Mouse (Mus musculus) forebrain, embryonic 10.5 days (tissue): ENCODE data around the gene Syt13. TPM values are rescaled to one million over a fixed set of nuclear protein-coding genes. Genes with fewer than 3 reads are reported as not detected.

Experiments
- DNase-seq: peaks from one replicate; pipeline ENCODE4 v3.0.0-alpha.2; 2017; ENCODE audit warnings: low spot score; ENCODE audit errors: extremely low spot score
- H3K27ac ChIP-seq: fragments of 300-500 bp; sonication (generic); 2 replicates; pipeline ENCODE4 v1.5.1; 2016; ENCODE audit warnings: mild to moderate bottlenecking
- H3K27me3 ChIP-seq: fragments of 300-500 bp; sonication (generic); 2 replicates; pipeline ENCODE4 v1.6.1; 2016; ENCODE audit warnings: mild to moderate bottlenecking; ENCODE audit not compliant: poor library complexity, severe bottlenecking
- H3K36me3 ChIP-seq: fragments of 300-500 bp; sonication (generic); replicated peaks from 2 replicates; pipeline ENCODE4 v1.6.1; 2016; ENCODE audit warnings: mild to moderate bottlenecking, moderate library complexity
- H3K4me1 ChIP-seq: fragments of 300-500 bp; sonication (generic); 2 replicates; pipeline ENCODE4 v1.6.1; 2016
- H3K4me3 ChIP-seq: fragments of 300-500 bp; sonication (generic); 2 replicates; pipeline ENCODE4 v1.5.1; 2016; ENCODE audit warnings: mild to moderate bottlenecking, moderate library complexity
- H3K9me3 ChIP-seq: fragments of 300-500 bp; sonication (generic); 2 replicates; pipeline ENCODE4 v1.6.1; 2016; ENCODE audit warnings: mild to moderate bottlenecking, moderate library complexity
- WGBS: fragments of 180-500 bp; shearing (Covaris S2); methylation state at CpG from one replicate; pipeline ENCODE4 v1.1.7; 2016; 5-methylcytosine and 5-hydroxymethylcytosine counted together
- polyA plus RNA-seq: library from polyadenylated mRNA; unstranded; fragments of >200 nt; fragmentation: Nextera tagmentation; extraction: Ambion mirVana; gene quantifications from 2 replicates; pipeline ENCODE4 v1.2.1, GENCODE M21; 2016

Gene Syt13
- polyA plus RNA-seq, 1 experiment from 2014 or later = 3.7 TPM

- no peak for DNase-seq
- H3K27me3 ChIP-seq = no peaks in the 10 kb centered on the region
- H3K4me1 ChIP-seq = peaks cover 19% of the 10 kb centered on the region
- no peaks in the 10 kb centered on the region for H3K9me3 ChIP-seq
- 22% methylated on average over 10 of the region's 10 CpGs for WGBS
- H3K4me3 ChIP-seq = no peak overlapping the region
- H3K36me3 ChIP-seq = no peaks in the 10 kb centered on the region
- peak overlapping the region; percentile 42; the same call in 1 of the 2 replicates for H3K27ac ChIP-seq
Measured at GRCm38 (mm10) chr2:92934312-92934982, 19.5 kb downstream of the Syt13 start.

GRCm38 (mm10) chr2:92935483-92935882 is 20.6 kb downstream of the Syt13 start:
- H3K36me3 ChIP-seq = no peaks in the 10 kb centered on the region
- peaks cover 19% of the 10 kb centered on the region for H3K4me1 ChIP-seq
- H3K4me3 ChIP-seq = no peak overlapping the region
- no peaks in the 10 kb centered on the region for H3K27me3 ChIP-seq
- WGBS = 69% methylated on average over 3 of the region's 3 CpGs
- no peak for DNase-seq
- H3K27ac ChIP-seq = peak overlapping the region; percentile 60; the same call in 1 of the 2 replicates
- no peaks in the 10 kb centered on the region for H3K9me3 ChIP-seq

GRCm38 (mm10) chr2:92938063-92938462 is 23.2 kb downstream of the Syt13 start:
- Histone ChIP-seq H3K4me3 (no peak overlapping the region), H3K9me3 (no peaks in the 10 kb centered on the region), H3K4me1 (peaks cover 19% of the 10 kb centered on the region), H3K27me3 (no peaks in the 10 kb centered on the region), H3K27ac (no peak overlapping the region), H3K36me3 (no peaks in the 10 kb centered on the region)
- DNase-seq = no peak
- 91% methylated on average over 5 of the region's 5 CpGs for WGBS

GRCm38 (mm10) chr2:92938827-92939226 is 23.9 kb downstream of the Syt13 start:
- Histone ChIP-seq H3K9me3 (no peaks in the 10 kb centered on the region), H3K4me1 (peaks cover 19% of the 10 kb centered on the region), H3K36me3 (no peaks in the 10 kb centered on the region), H3K27me3 (no peaks in the 10 kb centered on the region), H3K4me3 (no peak overlapping the region), H3K27ac (no peak overlapping the region)
- DNase-seq = no peak
- 91% methylated on average over 7 of the region's 7 CpGs for WGBS

GRCm38 (mm10) chr2:92940963-92941362 is 26.1 kb downstream of the Syt13 start:
- Histone ChIP-seq H3K27ac (no peak overlapping the region), H3K36me3 (no peaks in the 10 kb centered on the region), H3K9me3 (no peaks in the 10 kb centered on the region), H3K27me3 (no peaks in the 10 kb centered on the region), H3K4me1 (no peaks in the 10 kb centered on the region), H3K4me3 (no peak overlapping the region)
- no peak for DNase-seq
- 90% methylated on average over 9 of the region's 9 CpGs for WGBS

- no peak overlapping the region for H3K27ac ChIP-seq
- no peak for DNase-seq
- WGBS = 85% methylated on average over 3 of the region's 3 CpGs
- no peaks in the 10 kb centered on the region for H3K9me3 ChIP-seq
- H3K4me1 ChIP-seq = no peaks in the 10 kb centered on the region
- H3K27me3 ChIP-seq = no peaks in the 10 kb centered on the region
- H3K36me3 ChIP-seq = no peaks in the 10 kb centered on the region
- no peak overlapping the region for H3K4me3 ChIP-seq
Measured at GRCm38 (mm10) chr2:92941463-92941862, 26.6 kb downstream of the Syt13 start.

GRCm38 (mm10) chr2:92943406-92943805 is 28.5 kb downstream of the Syt13 start:
- no peaks in the 10 kb centered on the region for H3K9me3 ChIP-seq

GRCm38 (mm10) chr2:92944356-92944755 is 29.5 kb downstream of the Syt13 start:
- Histone ChIP-seq H3K4me3 (no peak overlapping the region), H3K36me3 (no peaks in the 10 kb centered on the region), H3K9me3 (no peaks in the 10 kb centered on the region), H3K4me1 (peaks cover 22% of the 10 kb centered on the region), H3K27me3 (no peaks in the 10 kb centered on the region), H3K27ac (no peak overlapping the region)
- DNase-seq = no peak
- 81% methylated on average over 3 of the region's 3 CpGs for WGBS

More at GRCm38 (mm10) chr2:92943406-92943805, 28.5 kb downstream of the Syt13 start:
- no peaks in the 10 kb centered on the region for H3K27me3 ChIP-seq
- H3K4me3 ChIP-seq = no peak overlapping the region
- H3K27ac ChIP-seq = no peak overlapping the region
- H3K36me3 ChIP-seq = no peaks in the 10 kb centered on the region
- H3K4me1 ChIP-seq = peaks cover 13% of the 10 kb centered on the region
- 86% methylated on average over 3 of the region's 3 CpGs for WGBS
- no peak for DNase-seq

- Histone ChIP-seq H3K9me3 (no peaks in the 10 kb centered on the region), H3K4me3 (no peak overlapping the region), H3K4me1 (peaks cover 28% of the 10 kb centered on the region), H3K36me3 (no peaks in the 10 kb centered on the region), H3K27ac (no peak overlapping the region), H3K27me3 (no peaks in the 10 kb centered on the region)
- 95% methylated on average over 11 of the region's 11 CpGs for WGBS
- DNase-seq = no peak
Measured at GRCm38 (mm10) chr2:92945125-92945746, 30.3 kb downstream of the Syt13 start.

GRCm38 (mm10) chr2:92945824-92946598 is 31.1 kb downstream of the Syt13 start:
- no peaks in the 10 kb centered on the region for H3K36me3 ChIP-seq
- no peaks in the 10 kb centered on the region for H3K27me3 ChIP-seq
- peaks cover 28% of the 10 kb centered on the region for H3K4me1 ChIP-seq
- no peak for DNase-seq
- no peaks in the 10 kb centered on the region for H3K9me3 ChIP-seq
- no peak overlapping the region for H3K4me3 ChIP-seq
- H3K27ac ChIP-seq = no peak overlapping the region
- WGBS = 91% methylated on average over 11 of the region's 11 CpGs

GRCm38 (mm10) chr2:92947981-92948698 is 33.2 kb downstream of the Syt13 start:
- peaks cover 28% of the 10 kb centered on the region for H3K4me1 ChIP-seq
- H3K36me3 ChIP-seq = no peaks in the 10 kb centered on the region
- WGBS = 13% methylated on average over 12 of the region's 12 CpGs
- no peak overlapping the region for H3K4me3 ChIP-seq
- no peaks in the 10 kb centered on the region for H3K27me3 ChIP-seq
- H3K9me3 ChIP-seq = no peaks in the 10 kb centered on the region
- no peak for DNase-seq
- no peak overlapping the region for H3K27ac ChIP-seq

GRCm38 (mm10) chr2:92948699-92949300 is 33.9 kb downstream of the Syt13 start:
- Histone ChIP-seq H3K36me3 (no peaks in the 10 kb centered on the region), H3K27ac (no peak overlapping the region), H3K4me3 (no peak overlapping the region), H3K9me3 (no peaks in the 10 kb centered on the region), H3K27me3 (no peaks in the 10 kb centered on the region), H3K4me1 (peaks cover 28% of the 10 kb centered on the region)
- DNase-seq = no peak
- WGBS = 69% methylated on average over 7 of the region's 7 CpGs
